Mouse (Mus musculus) liver, postnatal 0 days (tissue): ENCODE measurements at regions not wholly inside any gene's neighbourhood (a gene's known extent, or its start where the extent isn't known, plus 50 kb on each side); places are given as distances from the start of the nearest gene placed in this dataset.

ENCODE experiments used
- ATAC-seq: fragments of 200-750 bp; cut with Nextera tagmentation; 2 replicates; pipeline ENCODE4 v1.8.0; 2017; ENCODE audit warnings: mild to moderate bottlenecking, moderate library complexity
- DNase-seq: peaks from one replicate; pipeline ENCODE4 v3.0.0-alpha.2; 2016
- H3K27ac ChIP-seq: fragments of 300-500 bp; sonication (generic); 2 replicates; pipeline ENCODE4 v1.5.1; 2014; ENCODE audit warnings: antibody characterized with exemption, moderate library complexity, mild to moderate bottlenecking, low read depth
- H3K27me3 ChIP-seq: fragments of 300-500 bp; sonication (generic); 2 replicates; pipeline ENCODE4 v1.6.1; 2014; ENCODE audit warnings: low read length, control low read depth, mixed read lengths; ENCODE audit not compliant: insufficient read depth
- H3K36me3 ChIP-seq: fragments of 300-500 bp; sonication (generic); replicated peaks from 2 replicates; pipeline ENCODE4 v1.6.1; 2014; ENCODE audit warnings: mild to moderate bottlenecking, control low read depth, low read length, moderate library complexity, mixed read lengths; ENCODE audit not compliant: insufficient read depth
- H3K4me1 ChIP-seq: fragments of 300-500 bp; sonication (generic); 2 replicates; pipeline ENCODE4 v1.6.1; 2014; ENCODE audit warnings: antibody characterized with exemption, mild to moderate bottlenecking, control low read depth; ENCODE audit not compliant: insufficient read depth
- H3K4me2 ChIP-seq: fragments of 300-500 bp; sonication (generic); 2 replicates; pipeline ENCODE4 v1.6.1; 2014; ENCODE audit warnings: low read depth, mild to moderate bottlenecking, low read length, moderate library complexity, mixed read lengths
- H3K4me3 ChIP-seq: fragments of 300-500 bp; sonication (generic); 2 replicates; pipeline ENCODE4 v1.5.1; 2014; ENCODE audit warnings: low read depth, low read length
- H3K9ac ChIP-seq: fragments of 300-500 bp; sonication (generic); replicated peaks from 2 replicates; pipeline ENCODE4 v1.6.1; 2014; ENCODE audit warnings: mild to moderate bottlenecking, moderate library complexity
- H3K9me3 ChIP-seq: fragments of 300-500 bp; sonication (generic); 2 replicates; pipeline ENCODE4 v1.6.1; 2016; ENCODE audit warnings: mild to moderate bottlenecking, control low read depth, low read length, mixed read lengths
- CTCF ChIP-seq: sonication (generic); IDR thresholded peaks from 2 replicates; pipeline ENCODE4 v1.5.1; 2016; ENCODE audit warnings: antibody characterized with exemption, low read depth
- EP300 ChIP-seq: IDR thresholded peaks from 2 replicates; pipeline ENCODE4 v1.6.1; 2016; ENCODE audit warnings: antibody characterized with exemption, low read depth, mild to moderate bottlenecking
- WGBS: fragments of 180-500 bp; shearing (Covaris S2); extraction: QIAGEN DNeasy Blood & Tissue Kit; methylation state at CpG from one replicate; pipeline ENCODE4 v1.1.7; 2014; ENCODE audit not compliant: insufficient replicate concordance; 5-methylcytosine and 5-hydroxymethylcytosine counted together

GRCm38 (mm10) chr14:98767481-98767880 is 226.6 kb downstream of the Rpl36a-ps1 start:
- ATAC-seq (no peak), DNase-seq (no peak)
- TF ChIP-seq EP300 = no peak
- no peak for TF ChIP-seq CTCF
- no peaks in the 10 kb centered on the region for H3K36me3 ChIP-seq
- no peaks in the 10 kb centered on the region for H3K9me3 ChIP-seq
- no peaks in the 10 kb centered on the region for H3K27me3 ChIP-seq
- no peaks in the 10 kb centered on the region for H3K4me1 ChIP-seq
- H3K4me2 ChIP-seq = no peak overlapping the region
- no peak overlapping the region for H3K9ac ChIP-seq
- no peak overlapping the region for H3K27ac ChIP-seq
- WGBS = 77% methylated on average over 7 of the region's 7 CpGs
- H3K4me3 ChIP-seq = no peak overlapping the region

- H3K9me3 ChIP-seq = no peaks in the 10 kb centered on the region
- ATAC-seq (no peak), DNase-seq (no peak)
- TF ChIP-seq EP300 = no peak
- no peak for TF ChIP-seq CTCF
- H3K4me1 ChIP-seq = no peaks in the 10 kb centered on the region
- H3K27ac ChIP-seq = no peak overlapping the region
- H3K27me3 ChIP-seq = no peaks in the 10 kb centered on the region
- H3K9ac ChIP-seq = no peak overlapping the region
- H3K4me3 ChIP-seq = no peak overlapping the region
- no peak overlapping the region for H3K4me2 ChIP-seq
- no peaks in the 10 kb centered on the region for H3K36me3 ChIP-seq
These were observed 228.8 kb downstream of the Rpl36a-ps1 start for GRCm38 (mm10) chr14:98765358-98765757.

DNA sequence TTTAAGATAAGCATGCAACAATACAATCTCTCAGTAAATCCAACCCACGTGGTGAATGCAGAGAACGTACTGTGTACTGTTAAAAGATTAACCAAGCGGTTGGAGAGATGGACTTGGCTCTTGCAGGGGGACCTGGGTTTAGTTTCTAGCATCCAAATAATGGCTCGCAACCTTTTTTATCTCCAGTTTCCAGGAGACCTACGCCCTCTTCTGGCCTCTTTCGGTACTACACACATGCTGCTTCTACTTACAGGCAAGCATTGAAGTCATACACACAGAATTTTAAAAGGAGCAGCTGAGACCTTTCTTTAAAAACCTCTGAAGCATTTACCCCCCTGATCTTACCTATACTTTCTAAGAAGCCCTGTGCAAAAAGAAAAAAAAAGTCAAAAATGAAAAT is 243.4 kb downstream of the Rpl36a-ps1 start:
- no peak overlapping the region for H3K27ac ChIP-seq
- WGBS = 78% methylated on average over 6 of the region's 6 CpGs
- no peak overlapping the region for H3K4me3 ChIP-seq
- TF ChIP-seq CTCF = peak; percentile 36; the same call in 1 of the 2 replicates
- TF ChIP-seq EP300 = no peak
- H3K4me2 ChIP-seq = no peak overlapping the region
- DNase-seq (no peak), ATAC-seq (no peak)
- no peak overlapping the region for H3K9ac ChIP-seq
- no peaks in the 10 kb centered on the region for H3K27me3 ChIP-seq
- H3K9me3 ChIP-seq = no peaks in the 10 kb centered on the region
- no peaks in the 10 kb centered on the region for H3K4me1 ChIP-seq
- no peaks in the 10 kb centered on the region for H3K36me3 ChIP-seq

DNA sequence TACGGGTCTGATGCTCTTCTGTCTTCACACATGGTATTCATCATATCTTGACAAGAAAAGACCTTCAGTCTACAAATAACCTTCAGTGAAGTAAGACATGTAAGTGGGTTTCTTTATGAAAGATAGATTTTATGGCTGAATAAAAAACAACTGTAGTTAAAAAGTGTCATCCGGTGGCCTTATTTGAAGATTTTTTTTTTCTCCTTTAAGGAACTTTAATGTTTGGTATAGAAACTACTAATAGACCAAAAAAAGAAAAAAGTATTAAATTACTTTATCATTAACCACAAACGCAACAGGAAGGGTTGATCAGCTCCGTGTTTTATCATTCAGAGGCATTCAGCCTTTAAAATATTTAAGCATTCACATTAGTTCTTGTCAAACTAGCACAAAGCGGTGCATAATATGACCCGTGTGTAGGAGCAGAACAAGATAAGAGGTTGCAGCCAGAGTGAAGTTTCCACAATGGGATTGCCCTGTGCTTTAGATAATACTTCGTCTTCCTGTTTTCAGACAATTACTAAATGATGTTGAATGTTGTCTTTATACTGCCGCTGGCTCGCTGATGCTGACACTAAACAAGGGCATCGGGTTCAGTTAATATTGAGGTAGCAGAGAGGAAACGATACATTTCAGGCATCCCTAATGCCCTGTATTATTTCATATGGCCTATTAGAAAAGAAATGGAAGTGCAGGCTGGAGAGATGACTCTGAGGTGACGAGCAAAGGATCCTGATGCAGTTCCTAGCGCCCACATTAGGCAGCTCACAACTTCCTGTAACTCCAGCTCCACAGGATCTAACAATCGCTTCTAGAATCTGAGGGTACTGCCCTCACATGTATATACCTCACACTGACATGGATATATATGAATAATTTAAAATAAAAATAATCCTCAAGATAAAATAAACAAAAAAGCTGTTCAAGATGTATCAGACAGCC is 244.8 kb downstream of the Rpl36a-ps1 start:
- 57% methylated on average over 14 of the region's 14 CpGs for WGBS
- Histone ChIP-seq H3K4me1 (no peaks in the 10 kb centered on the region), H3K9me3 (no peaks in the 10 kb centered on the region), H3K4me2 (no peak overlapping the region), H3K9ac (no peak overlapping the region), H3K27me3 (no peaks in the 10 kb centered on the region), H3K27ac (no peak overlapping the region), H3K4me3 (no peak overlapping the region), H3K36me3 (no peaks in the 10 kb centered on the region)
- DNase-seq (no peak), ATAC-seq (peak; percentile 51; the same call in 1 of the 2 replicates)
- TF ChIP-seq CTCF (no peak), EP300 (peak; percentile 21; the same call in 1 of the 2 replicates)

GRCm38 (mm10) chr14:98747159-98747775 is 246.9 kb downstream of the Rpl36a-ps1 start:
- Histone ChIP-seq H3K27ac (no peak overlapping the region), H3K4me2 (no peak overlapping the region), H3K4me3 (no peak overlapping the region), H3K9me3 (no peaks in the 10 kb centered on the region), H3K9ac (no peak overlapping the region), H3K27me3 (no peaks in the 10 kb centered on the region), H3K36me3 (no peaks in the 10 kb centered on the region), H3K4me1 (no peaks in the 10 kb centered on the region)
- no peak for ATAC-seq
- WGBS = 73% methylated on average over 16 of the region's 16 CpGs
- TF ChIP-seq CTCF (no peak), EP300 (no peak)
- no peak for DNase-seq

DNA sequence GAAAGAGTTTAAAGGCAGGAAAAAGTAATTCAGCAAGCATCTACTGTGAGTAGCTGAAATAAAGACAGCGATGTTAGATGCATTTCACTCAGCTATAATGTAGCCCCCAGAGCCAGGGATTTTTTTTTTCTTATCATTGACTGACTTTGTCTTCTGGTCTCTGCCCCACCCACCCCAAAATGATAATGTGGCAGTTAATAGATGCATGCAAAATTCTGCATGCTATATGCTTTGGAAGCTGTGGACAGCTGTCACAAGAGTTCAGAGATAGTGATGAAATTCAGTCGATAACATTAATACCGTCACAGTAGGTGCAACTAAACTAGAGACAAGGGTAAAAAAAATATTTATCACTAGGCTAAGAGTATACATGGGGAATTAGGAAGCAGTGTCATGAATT is 263.7 kb downstream of the Rpl36a-ps1 start:
- Histone ChIP-seq H3K4me2 (no peak overlapping the region), H3K9me3 (no peaks in the 10 kb centered on the region), H3K27ac (no peak overlapping the region), H3K9ac (no peak overlapping the region), H3K4me1 (no peaks in the 10 kb centered on the region), H3K4me3 (no peak overlapping the region), H3K27me3 (no peaks in the 10 kb centered on the region), H3K36me3 (no peaks in the 10 kb centered on the region)
- TF ChIP-seq EP300 (no peak), CTCF (no peak)
- DNase-seq (no peak), ATAC-seq (no peak)
- 55% methylated on average over 3 of the region's 3 CpGs for WGBS
